Mouse (Mus musculus): ENCODE results near the gene Slc25a34. TPM values are rescaled to one million over a fixed set of nuclear protein-coding genes. Genes with fewer than 3 reads are reported as not detected.

Slc25a34 gene
- polyA plus RNA-seq, 1 experiment: 3.9 TPM

DNA sequence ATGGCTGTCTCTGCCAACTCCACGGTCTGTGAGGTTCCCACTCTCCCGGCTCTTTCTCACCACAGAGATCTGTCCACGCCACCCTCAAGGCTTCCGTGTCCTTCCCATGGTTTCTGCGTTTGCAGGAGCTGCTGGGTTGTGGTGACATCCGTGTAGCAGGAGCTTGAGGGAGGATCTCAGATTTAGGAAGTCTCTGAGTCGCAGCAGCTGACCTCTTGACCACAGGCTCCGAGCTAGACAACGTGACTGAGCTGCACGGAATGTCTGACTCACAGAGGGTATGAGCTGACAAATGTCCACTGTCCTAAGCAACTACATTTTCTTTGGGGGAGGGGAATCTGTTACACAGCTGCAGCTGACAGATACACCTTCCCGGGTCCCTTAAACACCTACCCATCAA is 17.8 kb downstream of the Slc25a34 start, which contains the start of gene Fblim1:
TSS of gene Fblim1 (minus strand) at position 236 of the 400 bp plus-strand sequence.
- WGBS: 68% methylated on average over 11 of the region's 11 CpGs
- peaks cover 13% of the 10 kb centered on the region for H3K4me1 ChIP-seq (ENCODE audit: control insufficient read depth, insufficient read depth, low read length)
- peak within 1 kb of the TSS; percentile 31 for H3K4me3 ChIP-seq (replicated peaks; ENCODE audit: extremely low read depth, low read depth, low read length)
- TF ChIP-seq POLR2A (IDR thresholded peaks at IDR 0.05; ENCODE audit: borderline replicate concordance, extremely low read depth, low read depth, low read length) (peak; percentile 80; the same call in 1 of the 2 replicates), CTCF (IDR thresholded peaks at IDR 0.05; ENCODE audit: insufficient read depth, low read length) (no peak)
- DNase-seq: no peak

GRCm38 (mm10) chr4:141605421-141605820 is 18.2 kb downstream of the Slc25a34 start:
- DNase-seq: no peak
- WGBS: 90% methylated on average over 5 of the region's 5 CpGs
- TF ChIP-seq CTCF (IDR thresholded peaks at IDR 0.05; ENCODE audit: insufficient read depth, low read length) (no peak), POLR2A (IDR thresholded peaks at IDR 0.05; ENCODE audit: borderline replicate concordance, extremely low read depth, low read depth, low read length) (no peak)
- peak overlapping the region; percentile 31 for H3K4me3 ChIP-seq (replicated peaks; ENCODE audit: extremely low read depth, low read depth, low read length)
- peaks cover 13% of the 10 kb centered on the region for H3K4me1 ChIP-seq (ENCODE audit: control insufficient read depth, insufficient read depth, low read length)

- Histone ChIP-seq H3K4me1 (ENCODE audit: control insufficient read depth, insufficient read depth, low read length) (peaks cover 10% of the 10 kb centered on the region), H3K4me3 (replicated peaks; ENCODE audit: extremely low read depth, low read depth, low read length) (no peak overlapping the region)
- DNase-seq: no peak
- 27% methylated on average over 8 of the region's 8 CpGs for WGBS
- TF ChIP-seq POLR2A (IDR thresholded peaks at IDR 0.05; ENCODE audit: borderline replicate concordance, extremely low read depth, low read depth, low read length) (no peak), CTCF (IDR thresholded peaks at IDR 0.05; ENCODE audit: insufficient read depth, low read length) (no peak)
Measured at GRCm38 (mm10) chr4:141604493-141604892, 19.1 kb downstream of the Slc25a34 start.

DNA sequence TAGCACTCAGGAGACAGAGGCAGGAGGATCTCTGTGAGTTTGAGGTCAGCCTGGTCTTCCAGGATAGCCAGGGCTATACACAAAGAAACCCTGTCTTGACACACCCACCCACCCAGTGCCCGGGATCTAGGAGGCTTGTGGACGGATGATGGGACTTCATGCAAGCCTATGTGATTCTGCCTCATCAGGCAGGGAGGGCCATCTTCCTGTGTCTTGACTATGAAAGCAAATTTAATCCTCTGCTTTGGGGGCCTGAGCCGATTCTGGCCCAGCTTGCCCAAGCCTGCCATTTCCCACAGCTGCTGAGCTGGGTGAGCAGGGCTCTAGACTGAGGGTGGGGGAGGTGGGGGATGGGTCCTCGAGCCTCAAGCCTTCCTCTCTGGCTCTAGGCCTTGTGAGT is 19.7 kb downstream of the Slc25a34 start:
- no peak for DNase-seq
- WGBS: 70% methylated on average over 4 of the region's 4 CpGs
- H3K4me1 ChIP-seq (ENCODE audit: control insufficient read depth, insufficient read depth, low read length): peaks cover 10% of the 10 kb centered on the region
- TF ChIP-seq CTCF (IDR thresholded peaks at IDR 0.05; ENCODE audit: insufficient read depth, low read length): no peak
- TF ChIP-seq POLR2A (IDR thresholded peaks at IDR 0.05; ENCODE audit: borderline replicate concordance, extremely low read depth, low read depth, low read length): no peak
- no peak overlapping the region for H3K4me3 ChIP-seq (replicated peaks; ENCODE audit: extremely low read depth, low read depth, low read length)

GRCm38 (mm10) chr4:141602523-141603223 is 20.9 kb downstream of the Slc25a34 start:
- H3K4me1 ChIP-seq (ENCODE audit: control insufficient read depth, insufficient read depth, low read length): peaks cover 10% of the 10 kb centered on the region
- H3K4me3 ChIP-seq (replicated peaks; ENCODE audit: extremely low read depth, low read depth, low read length): no peak overlapping the region
- TF ChIP-seq POLR2A (IDR thresholded peaks at IDR 0.05; ENCODE audit: borderline replicate concordance, extremely low read depth, low read depth, low read length): no peak
- TF ChIP-seq CTCF (IDR thresholded peaks at IDR 0.05; ENCODE audit: insufficient read depth, low read length): no peak
- WGBS: 52% methylated on average over 11 of the region's 11 CpGs
- DNase-seq: no peak

- no peak for TF ChIP-seq CTCF (IDR thresholded peaks at IDR 0.05; ENCODE audit: insufficient read depth, low read length)
- no peak for TF ChIP-seq POLR2A (IDR thresholded peaks at IDR 0.05; ENCODE audit: borderline replicate concordance, extremely low read depth, low read depth, low read length)
- 61% methylated on average over 12 of the region's 12 CpGs for WGBS
- Histone ChIP-seq H3K4me1 (ENCODE audit: control insufficient read depth, insufficient read depth, low read length) (peaks cover 10% of the 10 kb centered on the region), H3K4me3 (replicated peaks; ENCODE audit: extremely low read depth, low read depth, low read length) (no peak overlapping the region)
- DNase-seq: no peak
Measured at GRCm38 (mm10) chr4:141601148-141601862, 22.3 kb downstream of the Slc25a34 start.

DNA sequence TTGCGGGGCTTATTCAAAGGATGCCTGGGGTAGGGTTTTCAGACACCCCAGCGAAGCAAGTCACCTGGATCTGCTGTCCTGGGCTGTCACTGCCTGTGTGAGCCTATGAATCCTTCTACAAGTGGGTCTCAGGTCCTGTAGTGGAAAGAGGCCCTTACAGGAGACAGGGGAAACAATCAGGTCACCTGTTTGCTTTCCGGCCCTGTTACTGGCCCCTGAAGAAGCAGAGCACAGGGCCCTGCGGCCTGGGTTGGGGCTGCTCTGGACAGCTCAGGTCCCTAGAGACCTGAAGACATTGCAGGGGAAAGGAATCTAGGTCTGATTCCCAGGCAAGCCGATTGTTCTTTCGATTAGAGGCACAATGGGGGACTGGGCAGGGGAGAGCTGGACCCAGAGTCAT is 23.3 kb downstream of the Slc25a34 start:
- TF ChIP-seq CTCF (IDR thresholded peaks at IDR 0.05; ENCODE audit: insufficient read depth, low read length) (no peak), POLR2A (IDR thresholded peaks at IDR 0.05; ENCODE audit: borderline replicate concordance, extremely low read depth, low read depth, low read length) (no peak)
- Histone ChIP-seq H3K4me1 (ENCODE audit: control insufficient read depth, insufficient read depth, low read length) (peaks cover 10% of the 10 kb centered on the region), H3K4me3 (replicated peaks; ENCODE audit: extremely low read depth, low read depth, low read length) (no peak overlapping the region)
- 64% methylated on average over 6 of the region's 6 CpGs for WGBS
- DNase-seq: no peak

- DNase-seq: no peak
- Histone ChIP-seq H3K4me1 (ENCODE audit: control insufficient read depth, insufficient read depth, low read length) (peaks cover 10% of the 10 kb centered on the region), H3K4me3 (replicated peaks; ENCODE audit: extremely low read depth, low read depth, low read length) (peak overlapping the region; percentile 42)
- WGBS: 4% methylated on average over 56 of the region's 57 CpGs
- TF ChIP-seq CTCF (IDR thresholded peaks at IDR 0.05; ENCODE audit: insufficient read depth, low read length) (no peak), POLR2A (IDR thresholded peaks at IDR 0.05; ENCODE audit: borderline replicate concordance, extremely low read depth, low read depth, low read length) (no peak)
Measured at GRCm38 (mm10) chr4:141599251-141600141, 24.1 kb downstream of the Slc25a34 start.

DNA sequence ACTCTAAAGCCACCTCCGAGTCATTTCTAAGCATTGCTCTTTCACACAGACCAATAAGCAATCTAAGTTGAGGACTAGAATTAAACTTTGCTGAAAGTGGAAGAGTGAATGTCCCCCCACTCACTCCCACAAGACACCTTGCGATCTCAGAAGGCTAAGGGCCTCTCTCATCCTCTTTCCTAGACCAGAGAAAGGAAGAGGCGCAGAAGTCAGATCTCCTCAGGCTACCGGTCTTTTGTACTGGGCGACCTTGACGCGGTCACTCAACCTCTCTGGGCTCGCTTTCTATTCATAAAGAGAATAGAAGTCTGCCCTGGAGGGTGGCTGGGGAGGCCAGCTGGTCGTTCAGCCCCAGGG is 24.7 kb downstream of the Slc25a34 start:
- TF ChIP-seq CTCF (IDR thresholded peaks at IDR 0.05; ENCODE audit: insufficient read depth, low read length): no peak
- no peak for TF ChIP-seq POLR2A (IDR thresholded peaks at IDR 0.05; ENCODE audit: borderline replicate concordance, extremely low read depth, low read depth, low read length)

More for the DNA sequence above, 24.7 kb downstream of the Slc25a34 start:
- Histone ChIP-seq H3K4me3 (replicated peaks; ENCODE audit: extremely low read depth, low read depth, low read length) (peak overlapping the region; percentile 42), H3K4me1 (ENCODE audit: control insufficient read depth, insufficient read depth, low read length) (peaks cover 10% of the 10 kb centered on the region)
- no peak for DNase-seq
- 6% methylated on average over 9 of the region's 9 CpGs for WGBS
